Mouse (Mus musculus) embryonic fibroblast, embryonic 13.5 days (primary cell): ENCODE results near the gene Pld1.

Experiments used
- CTCF ChIP-seq: IDR thresholded peaks from 2 replicates; pipeline ENCODE4 v1.5.1; 2011; ENCODE audit warnings: mild to moderate bottlenecking, control low read depth, low read length, moderate library complexity, borderline replicate concordance; ENCODE audit not compliant: insufficient read depth
- POLR2A ChIP-seq: IDR thresholded peaks from 2 replicates; pipeline ENCODE4 v1.6.1; 2011; ENCODE audit warnings: low read depth, mild to moderate bottlenecking, control low read depth, low read length, moderate library complexity

GRCm38 (mm10) chr3:27959221-27959620 is 20.7 kb downstream of the Pld1 start:
- TF ChIP-seq POLR2A, result no peak
- no peak for TF ChIP-seq CTCF
